Mouse (Mus musculus): ENCODE results near the gene Fstl5. TPM values are rescaled to one million over a fixed set of nuclear protein-coding genes. Genes with fewer than 3 reads are reported as not detected.

The Fstl5 gene
- total RNA-seq, 1 experiment = 0.13 TPM

GRCm38 (mm10) chr3:76251385-76251784, 177.3 kb downstream of the Fstl5 start:
- in situ Hi-C loops (cut with MboI; ENCODE audit: low sequenced_read_pairs in 2 of 2, unreplicated experiment in 2 of 2) = no loop called here
- TF ChIP-seq HCFC1 (IDR thresholded peaks at IDR 0.05; ENCODE audit: borderline replicate concordance, insufficient read depth, low read length) = no peak
- TF ChIP-seq CHD2 (IDR thresholded peaks at IDR 0.05; ENCODE audit: low read depth, low read length) = no peak
- TF ChIP-seq ZNF384 (IDR thresholded peaks at IDR 0.05; ENCODE audit: low read depth, low read length) = no peak
- TF ChIP-seq ZC3H11A (IDR thresholded peaks at IDR 0.05; ENCODE audit: borderline replicate concordance, low read depth, low read length) = no peak
- TF ChIP-seq MAFK (IDR thresholded peaks at IDR 0.05; ENCODE audit: insufficient read depth, low read depth, low read length) = no peak
- DNase-seq (ENCODE audit: low read depth, low spot score) = no peak

GRCm38 (mm10) chr3:76292993-76293392, 218.9 kb downstream of the Fstl5 start:
- Histone ChIP-seq H3K9me3 (ENCODE audit: control insufficient read depth, insufficient read depth, low read depth, low read length) (no peaks in the 10 kb centered on the region), H3K4me3 (ENCODE audit: insufficient read depth in 1 of 2, low read depth in 1 of 2, low read length in 2 of 2, poor library complexity in 1 of 2, severe bottlenecking in 1 of 2) (no peak overlapping the region), H3K27ac (ENCODE audit: insufficient read depth, low read depth, low read length, poor library complexity, severe bottlenecking) (no peak overlapping the region), H3K36me3 (ENCODE audit: control insufficient read depth, insufficient read depth, low read length, poor library complexity, severe bottlenecking) (no peaks in the 10 kb centered on the region), H3K4me1 (ENCODE audit: control insufficient read depth in 2 of 2, insufficient read depth in 2 of 2, low read length in 2 of 2, poor library complexity in 1 of 2) (no peaks in the 10 kb centered on the region), H3K9ac (ENCODE audit: insufficient read depth, low read depth, low read length, poor library complexity, severe bottlenecking) (no peak overlapping the region)
- no peak for DNase-seq (ENCODE audit: low read depth, low spot score)
- in situ Hi-C loops (cut with MboI; ENCODE audit: low sequenced_read_pairs in 2 of 2, unreplicated experiment in 2 of 2) = no loop called here
- TF ChIP-seq ZNF384 (IDR thresholded peaks at IDR 0.05; ENCODE audit: low read depth, low read length) = no peak
- TF ChIP-seq HCFC1 (IDR thresholded peaks at IDR 0.05; ENCODE audit: borderline replicate concordance, insufficient read depth, low read length) = no peak
- no peak for TF ChIP-seq CHD2 (IDR thresholded peaks at IDR 0.05; ENCODE audit: low read depth, low read length)
- no peak for TF ChIP-seq ZC3H11A (IDR thresholded peaks at IDR 0.05; ENCODE audit: borderline replicate concordance, low read depth, low read length)
- no peak for TF ChIP-seq MAFK (IDR thresholded peaks at IDR 0.05; ENCODE audit: insufficient read depth, low read depth, low read length)

More at GRCm38 (mm10) chr3:76251385-76251784, 177.3 kb downstream of the Fstl5 start:
- Histone ChIP-seq H3K27ac (ENCODE audit: insufficient read depth, low read depth, low read length, poor library complexity, severe bottlenecking) (no peak overlapping the region), H3K4me3 (ENCODE audit: insufficient read depth in 1 of 2, low read depth in 1 of 2, low read length in 2 of 2, poor library complexity in 1 of 2, severe bottlenecking in 1 of 2) (no peak overlapping the region), H3K4me1 (ENCODE audit: control insufficient read depth in 2 of 2, insufficient read depth in 2 of 2, low read length in 2 of 2, poor library complexity in 1 of 2) (no peaks in the 10 kb centered on the region), H3K9me3 (ENCODE audit: control insufficient read depth, insufficient read depth, low read depth, low read length) (no peaks in the 10 kb centered on the region), H3K36me3 (ENCODE audit: control insufficient read depth, insufficient read depth, low read length, poor library complexity, severe bottlenecking) (no peaks in the 10 kb centered on the region), H3K9ac (ENCODE audit: insufficient read depth, low read depth, low read length, poor library complexity, severe bottlenecking) (no peak overlapping the region)

GRCm38 (mm10) chr3:76294394-76294793, 220.3 kb downstream of the Fstl5 start:
- no peak for DNase-seq (ENCODE audit: low read depth, low spot score)
- H3K9me3 ChIP-seq (ENCODE audit: control insufficient read depth, insufficient read depth, low read depth, low read length) = no peaks in the 10 kb centered on the region
- in situ Hi-C loops (cut with MboI; ENCODE audit: low sequenced_read_pairs in 2 of 2, unreplicated experiment in 2 of 2) = no loop called here

GRCm38 (mm10) chr3:76301026-76301773, 227.1 kb downstream of the Fstl5 start:
- in situ Hi-C loops (cut with MboI; ENCODE audit: low sequenced_read_pairs in 2 of 2, unreplicated experiment in 2 of 2) = no loop called here
- TF ChIP-seq ZC3H11A (IDR thresholded peaks at IDR 0.05; ENCODE audit: borderline replicate concordance, low read depth, low read length) (no peak), ZNF384 (IDR thresholded peaks at IDR 0.05; ENCODE audit: low read depth, low read length) (no peak), HCFC1 (IDR thresholded peaks at IDR 0.05; ENCODE audit: borderline replicate concordance, insufficient read depth, low read length) (no peak), CHD2 (IDR thresholded peaks at IDR 0.05; ENCODE audit: low read depth, low read length) (no peak), MAFK (IDR thresholded peaks at IDR 0.05; ENCODE audit: insufficient read depth, low read depth, low read length) (no peak)

More at GRCm38 (mm10) chr3:76294394-76294793, 220.3 kb downstream of the Fstl5 start:
- Histone ChIP-seq H3K27ac (ENCODE audit: insufficient read depth, low read depth, low read length, poor library complexity, severe bottlenecking) (no peak overlapping the region), H3K4me1 (ENCODE audit: control insufficient read depth in 2 of 2, insufficient read depth in 2 of 2, low read length in 2 of 2, poor library complexity in 1 of 2) (no peaks in the 10 kb centered on the region), H3K9ac (ENCODE audit: insufficient read depth, low read depth, low read length, poor library complexity, severe bottlenecking) (no peak overlapping the region), H3K4me3 (ENCODE audit: insufficient read depth in 1 of 2, low read depth in 1 of 2, low read length in 2 of 2, poor library complexity in 1 of 2, severe bottlenecking in 1 of 2) (no peak overlapping the region), H3K36me3 (ENCODE audit: control insufficient read depth, insufficient read depth, low read length, poor library complexity, severe bottlenecking) (no peaks in the 10 kb centered on the region)
- TF ChIP-seq ZNF384 (IDR thresholded peaks at IDR 0.05; ENCODE audit: low read depth, low read length) (no peak), CHD2 (IDR thresholded peaks at IDR 0.05; ENCODE audit: low read depth, low read length) (no peak), ZC3H11A (IDR thresholded peaks at IDR 0.05; ENCODE audit: borderline replicate concordance, low read depth, low read length) (no peak), MAFK (IDR thresholded peaks at IDR 0.05; ENCODE audit: insufficient read depth, low read depth, low read length) (no peak), HCFC1 (IDR thresholded peaks at IDR 0.05; ENCODE audit: borderline replicate concordance, insufficient read depth, low read length) (no peak)

More at GRCm38 (mm10) chr3:76301026-76301773, 227.1 kb downstream of the Fstl5 start:
- no peak overlapping the region for H3K27ac ChIP-seq (ENCODE audit: insufficient read depth, low read depth, low read length, poor library complexity, severe bottlenecking)
- H3K4me3 ChIP-seq (ENCODE audit: insufficient read depth in 1 of 2, low read depth in 1 of 2, low read length in 2 of 2, poor library complexity in 1 of 2, severe bottlenecking in 1 of 2) = no peak overlapping the region
- no peaks in the 10 kb centered on the region for H3K36me3 ChIP-seq (ENCODE audit: control insufficient read depth, insufficient read depth, low read length, poor library complexity, severe bottlenecking)
- H3K9ac ChIP-seq (ENCODE audit: insufficient read depth, low read depth, low read length, poor library complexity, severe bottlenecking) = no peak overlapping the region
- no peaks in the 10 kb centered on the region for H3K4me1 ChIP-seq (ENCODE audit: control insufficient read depth in 2 of 2, insufficient read depth in 2 of 2, low read length in 2 of 2, poor library complexity in 1 of 2)
- no peaks in the 10 kb centered on the region for H3K9me3 ChIP-seq (ENCODE audit: control insufficient read depth, insufficient read depth, low read depth, low read length)
- no peak for DNase-seq (ENCODE audit: low read depth, low spot score)

Measured in ES-E14 (cell line).